Mouse (Mus musculus): Measurements from ENCODE around the gene Srcin1. TPM values are rescaled to one million over a fixed set of nuclear protein-coding genes. Genes with fewer than 3 reads are reported as not detected.
A peak's percentile ranks its signal among the peaks of the same experiment; 100 is the strongest.

The Srcin1 gene
- total and polyA plus RNA-seq, 3 experiments, result 0.15 to 0.49 (median 0.25) TPM

- Histone ChIP-seq H3K9me3 (replicated peaks) (peaks cover 10% of the 10 kb centered on the region), H3K4me3 (ENCODE audit: low read depth, low read length) (no peak overlapping the region), H3K36me3 (replicated peaks) (no peaks in the 10 kb centered on the region), H3K4me1 (ENCODE audit: insufficient read depth, low read depth, low read length) (peaks cover 30% of the 10 kb centered on the region), H3K27me3 (ENCODE audit: insufficient read depth, low read length) (peaks cover 57% of the 10 kb centered on the region)
- ATAC-seq (ENCODE audit: extremely low read depth, insufficient number of reproducible peaks, low FRiP score, poor library complexity, severe bottlenecking) (no peak), DNase-seq (ENCODE audit: low spot score) (no peak)
- TF ChIP-seq POLR2AphosphoS5 (IDR thresholded peaks at IDR 0.05; ENCODE audit: insufficient replicate concordance, low read depth, low read length) (no peak), GATA1 (IDR thresholded peaks at IDR 0.05; ENCODE audit: borderline replicate concordance, low read length) (no peak), CTCF (IDR thresholded peaks at IDR 0.05; ENCODE audit: low read depth, low read length) (no peak), TAL1 (conservative IDR thresholded peaks at IDR 0.05; ENCODE audit: low read depth, low read length) (no peak), GATA2 (IDR thresholded peaks at IDR 0.05; ENCODE audit: borderline replicate concordance, low read depth, low read length) (no peak)
Measured at GRCm38 (mm10) chr11:97535308-97535630, 40.7 kb downstream of the Srcin1 start.

GRCm38 (mm10) chr11:97534442-97535307, 41.3 kb downstream of the Srcin1 start:
- DNase-seq (ENCODE audit: low spot score) (no peak), ATAC-seq (ENCODE audit: extremely low read depth, insufficient number of reproducible peaks, low FRiP score, poor library complexity, severe bottlenecking) (no peak)
- peaks cover 24% of the 10 kb centered on the region for H3K4me1 ChIP-seq (ENCODE audit: insufficient read depth, low read depth, low read length)
- no peaks in the 10 kb centered on the region for H3K36me3 ChIP-seq (replicated peaks)
- H3K4me3 ChIP-seq (ENCODE audit: low read depth, low read length), result no peak overlapping the region
- H3K27me3 ChIP-seq (ENCODE audit: insufficient read depth, low read length), result peaks cover 59% of the 10 kb centered on the region
- peaks cover 10% of the 10 kb centered on the region for H3K9me3 ChIP-seq (replicated peaks)
- TF ChIP-seq POLR2AphosphoS5 (IDR thresholded peaks at IDR 0.05; ENCODE audit: insufficient replicate concordance, low read depth, low read length) (no peak), TAL1 (conservative IDR thresholded peaks at IDR 0.05; ENCODE audit: low read depth, low read length) (no peak), CTCF (IDR thresholded peaks at IDR 0.05; ENCODE audit: low read depth, low read length) (no peak), GATA1 (IDR thresholded peaks at IDR 0.05; ENCODE audit: borderline replicate concordance, low read length) (no peak), GATA2 (IDR thresholded peaks at IDR 0.05; ENCODE audit: borderline replicate concordance, low read depth, low read length) (no peak)

- peaks cover 56% of the 10 kb centered on the region for H3K27me3 ChIP-seq (ENCODE audit: insufficient read depth, low read length)
- no peak for ATAC-seq (ENCODE audit: extremely low read depth, insufficient number of reproducible peaks, low FRiP score, poor library complexity, severe bottlenecking)
- TF ChIP-seq TAL1 (conservative IDR thresholded peaks at IDR 0.05; ENCODE audit: low read depth, low read length) (no peak), CTCF (IDR thresholded peaks at IDR 0.05; ENCODE audit: low read depth, low read length) (no peak), GATA1 (IDR thresholded peaks at IDR 0.05; ENCODE audit: borderline replicate concordance, low read length) (no peak), GATA2 (IDR thresholded peaks at IDR 0.05; ENCODE audit: borderline replicate concordance, low read depth, low read length) (no peak), POLR2AphosphoS5 (IDR thresholded peaks at IDR 0.05; ENCODE audit: insufficient replicate concordance, low read depth, low read length) (no peak)
- DNase-seq (ENCODE audit: low spot score), result no peak
- peaks cover 10% of the 10 kb centered on the region for H3K9me3 ChIP-seq (replicated peaks)
- H3K4me3 ChIP-seq (ENCODE audit: low read depth, low read length), result no peak overlapping the region
- H3K36me3 ChIP-seq (replicated peaks), result no peaks in the 10 kb centered on the region
- H3K4me1 ChIP-seq (ENCODE audit: insufficient read depth, low read depth, low read length), result peaks cover 23% of the 10 kb centered on the region
Measured at GRCm38 (mm10) chr11:97533653-97534052, 42.3 kb downstream of the Srcin1 start.

- Histone ChIP-seq H3K27me3 (ENCODE audit: insufficient read depth, low read length) (peaks cover 62% of the 10 kb centered on the region), H3K9me3 (replicated peaks) (peaks cover 10% of the 10 kb centered on the region), H3K4me1 (ENCODE audit: insufficient read depth, low read depth, low read length) (peaks cover 23% of the 10 kb centered on the region), H3K4me3 (ENCODE audit: low read depth, low read length) (peak overlapping the region; percentile 41; the same call in 1 of the 2 replicates), H3K36me3 (replicated peaks) (no peaks in the 10 kb centered on the region)
- no peak for TF ChIP-seq GATA1 (IDR thresholded peaks at IDR 0.05; ENCODE audit: borderline replicate concordance, low read length)
- no peak for TF ChIP-seq CTCF (IDR thresholded peaks at IDR 0.05; ENCODE audit: low read depth, low read length)
- ATAC-seq (ENCODE audit: extremely low read depth, insufficient number of reproducible peaks, low FRiP score, poor library complexity, severe bottlenecking) (no peak), DNase-seq (ENCODE audit: low spot score) (peak; percentile 58)
Measured at GRCm38 (mm10) chr11:97532950-97533582, 42.9 kb downstream of the Srcin1 start.

GRCm38 (mm10) chr11:97532354-97532753, 43.6 kb downstream of the Srcin1 start:
- no peak for ATAC-seq (ENCODE audit: extremely low read depth, insufficient number of reproducible peaks, low FRiP score, poor library complexity, severe bottlenecking)
- H3K9me3 ChIP-seq (replicated peaks), result peaks cover 10% of the 10 kb centered on the region
- no peak for TF ChIP-seq GATA2 (IDR thresholded peaks at IDR 0.05; ENCODE audit: borderline replicate concordance, low read depth, low read length)
- TF ChIP-seq GATA1 (IDR thresholded peaks at IDR 0.05; ENCODE audit: borderline replicate concordance, low read length), result no peak
- H3K27me3 ChIP-seq (ENCODE audit: insufficient read depth, low read length), result peaks cover 61% of the 10 kb centered on the region
- peak; percentile 33 for DNase-seq (ENCODE audit: low spot score)
- H3K4me1 ChIP-seq (ENCODE audit: insufficient read depth, low read depth, low read length), result peaks cover 23% of the 10 kb centered on the region
- no peaks in the 10 kb centered on the region for H3K36me3 ChIP-seq (replicated peaks)
- H3K4me3 ChIP-seq (ENCODE audit: low read depth, low read length), result peak overlapping the region; percentile 73; the same call in 1 of the 2 replicates

GRCm38 (mm10) chr11:97531381-97532260, 44.4 kb downstream of the Srcin1 start:
- H3K4me1 ChIP-seq (ENCODE audit: insufficient read depth, low read depth, low read length), result peaks cover 21% of the 10 kb centered on the region
- H3K36me3 ChIP-seq (replicated peaks), result no peaks in the 10 kb centered on the region
- DNase-seq (ENCODE audit: low spot score), result peak; percentile 82
- H3K27me3 ChIP-seq (ENCODE audit: insufficient read depth, low read length), result peaks cover 58% of the 10 kb centered on the region
- peaks cover 10% of the 10 kb centered on the region for H3K9me3 ChIP-seq (replicated peaks)
- peak; percentile 28 for ATAC-seq (ENCODE audit: extremely low read depth, insufficient number of reproducible peaks, low FRiP score, poor library complexity, severe bottlenecking)
- TF ChIP-seq CTCF (IDR thresholded peaks at IDR 0.05; ENCODE audit: low read depth, low read length), result peak; percentile 89
- TF ChIP-seq GATA2 (IDR thresholded peaks at IDR 0.05; ENCODE audit: borderline replicate concordance, low read depth, low read length), result no peak
- peak overlapping the region; percentile 73 for H3K4me3 ChIP-seq (ENCODE audit: low read depth, low read length)
